Mouse (Mus musculus) forebrain, embryonic 14.5 days (tissue): Measurements from ENCODE around the gene Cdk5r1. TPM values are rescaled to one million over a fixed set of nuclear protein-coding genes. Genes with fewer than 3 reads are reported as not detected.

ENCODE experiments used
- ATAC-seq: fragments of 200-750 bp; cut with Nextera tagmentation; 2 replicates; pipeline ENCODE4 v1.8.0; 2017; ENCODE audit warnings: mild to moderate bottlenecking, moderate library complexity
- DNase-seq: peaks from one replicate; pipeline ENCODE4 v3.0.0-alpha.2; 2015; ENCODE audit warnings: low spot score
- H3K27ac ChIP-seq: fragments of 300-500 bp; sonication (generic); 2 replicates; pipeline ENCODE4 v1.5.1; 2014; ENCODE audit warnings: low read depth, mild to moderate bottlenecking, control low read depth, low read length, moderate library complexity
- H3K27me3 ChIP-seq: fragments of 300-500 bp; sonication (generic); replicated peaks from 2 replicates; pipeline ENCODE4 v1.6.1; 2014; ENCODE audit warnings: low read length, control low read depth, mixed read lengths; ENCODE audit not compliant: control insufficient read depth, insufficient read depth
- H3K36me3 ChIP-seq: fragments of 300-500 bp; sonication (generic); 2 replicates; pipeline ENCODE4 v1.6.1; 2014; ENCODE audit warnings: low read length, control low read depth; ENCODE audit not compliant: control insufficient read depth, insufficient read depth
- H3K4me1 ChIP-seq: fragments of 300-500 bp; sonication (generic); 2 replicates; pipeline ENCODE4 v1.6.1; 2014; ENCODE audit warnings: antibody characterized with exemption, low read length, control low read depth; ENCODE audit not compliant: control insufficient read depth, insufficient read depth
- H3K4me2 ChIP-seq: fragments of 300-500 bp; sonication (generic); 2 replicates; pipeline ENCODE4 v1.6.1; 2014; ENCODE audit warnings: mild to moderate bottlenecking, control low read depth, low read length
- H3K4me3 ChIP-seq: fragments of 300-500 bp; sonication (generic); 2 replicates; pipeline ENCODE4 v1.5.1; 2014; ENCODE audit warnings: low read depth, low read length, control low read depth
- H3K9ac ChIP-seq: fragments of 300-500 bp; sonication (generic); 2 replicates; pipeline ENCODE4 v1.6.1; 2014; ENCODE audit warnings: mild to moderate bottlenecking, low read length, control low read depth, moderate library complexity
- H3K9me3 ChIP-seq: fragments of 300-500 bp; sonication (generic); replicated peaks from 2 replicates; pipeline ENCODE4 v1.6.1; 2016; ENCODE audit warnings: low read length, control low read depth, mixed read lengths; ENCODE audit not compliant: control insufficient read depth
- WGBS: fragments of 180-500 bp; shearing (Covaris S2); extraction: QIAGEN DNeasy Blood & Tissue Kit; methylation state at CpG from one replicate; pipeline ENCODE4 v1.1.7; 2014; 5-methylcytosine and 5-hydroxymethylcytosine counted together
- polyA plus RNA-seq: library from polyadenylated mRNA; unstranded; fragments of >200 nt; fragmentation: Nextera tagmentation; extraction: Ambion mirVana; gene quantifications from 2 replicates; pipeline ENCODE4 v1.2.1, GENCODE M21; 2014

Gene Cdk5r1
- polyA plus RNA-seq, 1 experiment from 2014 or later = 85.8 TPM

- H3K4me3 ChIP-seq = no peak overlapping the region
- H3K27me3 ChIP-seq = no peaks in the 10 kb centered on the region
- 85% methylated on average over 10 of the region's 10 CpGs for WGBS
Measured at GRCm38 (mm10) chr11:80497225-80497919, 20.5 kb downstream of the Cdk5r1 start.

GRCm38 (mm10) chr11:80498328-80499070, 21.7 kb downstream of the Cdk5r1 start:
- no peak overlapping the region for H3K4me2 ChIP-seq

More at GRCm38 (mm10) chr11:80497225-80497919, 20.5 kb downstream of the Cdk5r1 start:
- peaks cover 19% of the 10 kb centered on the region for H3K4me1 ChIP-seq
- no peaks in the 10 kb centered on the region for H3K9me3 ChIP-seq
- no peak overlapping the region for H3K4me2 ChIP-seq
- no peak overlapping the region for H3K9ac ChIP-seq
- ATAC-seq (no peak), DNase-seq (no peak)
- H3K27ac ChIP-seq = no peak overlapping the region
- H3K36me3 ChIP-seq = no peaks in the 10 kb centered on the region

GRCm38 (mm10) chr11:80499550-80499952, 22.7 kb downstream of the Cdk5r1 start:
- peak overlapping the region; percentile 0; the same call in 1 of the 2 replicates for H3K27ac ChIP-seq
- H3K36me3 ChIP-seq = no peaks in the 10 kb centered on the region
- no peaks in the 10 kb centered on the region for H3K9me3 ChIP-seq
- no peak for ATAC-seq
- peaks cover 33% of the 10 kb centered on the region for H3K4me1 ChIP-seq
- 74% methylated on average over 4 of the region's 4 CpGs for WGBS
- no peak overlapping the region for H3K9ac ChIP-seq
- no peak overlapping the region for H3K4me3 ChIP-seq
- H3K4me2 ChIP-seq = no peak overlapping the region
- H3K27me3 ChIP-seq = no peaks in the 10 kb centered on the region
- no peak for DNase-seq

More at GRCm38 (mm10) chr11:80498328-80499070, 21.7 kb downstream of the Cdk5r1 start:
- H3K4me1 ChIP-seq = peaks cover 25% of the 10 kb centered on the region
- no peaks in the 10 kb centered on the region for H3K27me3 ChIP-seq
- WGBS = 50% methylated on average over 11 of the region's 11 CpGs
- peak; percentile 70 for ATAC-seq
- H3K27ac ChIP-seq = peak overlapping the region; percentile 76
- H3K9ac ChIP-seq = peak overlapping the region; percentile 29
- no peak overlapping the region for H3K4me3 ChIP-seq
- no peaks in the 10 kb centered on the region for H3K9me3 ChIP-seq
- no peaks in the 10 kb centered on the region for H3K36me3 ChIP-seq
- DNase-seq = peak; percentile 62

- Histone ChIP-seq H3K9ac (peak overlapping the region; percentile 54), H3K27me3 (no peaks in the 10 kb centered on the region), H3K4me3 (no peak overlapping the region), H3K4me1 (peaks cover 44% of the 10 kb centered on the region), H3K36me3 (no peaks in the 10 kb centered on the region), H3K4me2 (0 out of 2 replicates have a peak overlapping the region, but pooled peaks have one; percentile 27), H3K9me3 (no peaks in the 10 kb centered on the region), H3K27ac (peak overlapping the region; percentile 99)
- WGBS = 79% methylated on average over 6 of the region's 6 CpGs
- no peak for ATAC-seq
- no peak for DNase-seq
Measured at GRCm38 (mm10) chr11:80503281-80503680, 26.5 kb downstream of the Cdk5r1 start.

GRCm38 (mm10) chr11:80503726-80504452, 27.1 kb downstream of the Cdk5r1 start:
- ATAC-seq (peak; percentile 97), DNase-seq (peak; percentile 100)
- no peaks in the 10 kb centered on the region for H3K9me3 ChIP-seq
- H3K27ac ChIP-seq = peak overlapping the region; percentile 99
- no peaks in the 10 kb centered on the region for H3K27me3 ChIP-seq
- H3K4me2 ChIP-seq = peak overlapping the region; percentile 27
- WGBS = 10% methylated on average over 13 of the region's 13 CpGs
- H3K9ac ChIP-seq = peak overlapping the region; percentile 54
- no peaks in the 10 kb centered on the region for H3K36me3 ChIP-seq
- peaks cover 42% of the 10 kb centered on the region for H3K4me1 ChIP-seq
- no peak overlapping the region for H3K4me3 ChIP-seq

- no peaks in the 10 kb centered on the region for H3K36me3 ChIP-seq
- ATAC-seq = peak; percentile 29
Measured at GRCm38 (mm10) chr11:80504519-80505385, 27.9 kb downstream of the Cdk5r1 start.

GRCm38 (mm10) chr11:80505581-80505980, 28.8 kb downstream of the Cdk5r1 start:
- Histone ChIP-seq H3K27ac (peak overlapping the region; percentile 99), H3K9me3 (no peaks in the 10 kb centered on the region), H3K4me1 (peaks cover 39% of the 10 kb centered on the region), H3K4me2 (no peak overlapping the region), H3K27me3 (no peaks in the 10 kb centered on the region), H3K9ac (no peak overlapping the region), H3K4me3 (no peak overlapping the region), H3K36me3 (no peaks in the 10 kb centered on the region)
- ATAC-seq = no peak
- DNase-seq = no peak
- 99% methylated on average over 3 of the region's 3 CpGs for WGBS

More at GRCm38 (mm10) chr11:80504519-80505385, 27.9 kb downstream of the Cdk5r1 start:
- no peaks in the 10 kb centered on the region for H3K9me3 ChIP-seq
- H3K4me2 ChIP-seq = peak overlapping the region; percentile 27
- peak overlapping the region; percentile 54 for H3K9ac ChIP-seq
- no peaks in the 10 kb centered on the region for H3K27me3 ChIP-seq
- 34% methylated on average over 6 of the region's 6 CpGs for WGBS
- peak overlapping the region; percentile 99 for H3K27ac ChIP-seq
- DNase-seq = peak; percentile 37
- peaks cover 40% of the 10 kb centered on the region for H3K4me1 ChIP-seq
- H3K4me3 ChIP-seq = no peak overlapping the region

GRCm38 (mm10) chr11:80506483-80506882, 29.7 kb downstream of the Cdk5r1 start:
- Histone ChIP-seq H3K4me2 (no peak overlapping the region), H3K4me1 (peaks cover 39% of the 10 kb centered on the region)
- no peak for ATAC-seq

More at GRCm38 (mm10) chr11:80506483-80506882, 29.7 kb downstream of the Cdk5r1 start:
- H3K9me3 ChIP-seq = no peaks in the 10 kb centered on the region
- no peak overlapping the region for H3K9ac ChIP-seq
- no peak overlapping the region for H3K4me3 ChIP-seq
- DNase-seq = no peak
- H3K36me3 ChIP-seq = no peaks in the 10 kb centered on the region
- no peak overlapping the region for H3K27ac ChIP-seq
- no peaks in the 10 kb centered on the region for H3K27me3 ChIP-seq
